Mouse (Mus musculus): Measurements from ENCODE around the gene Ercc4. TPM values are rescaled to one million over a fixed set of nuclear protein-coding genes. Genes with fewer than 3 reads are reported as not detected.
A peak's percentile ranks its signal among the peaks of the same experiment; 100 is the strongest.

Gene Ercc4
- polyA plus RNA-seq, 1 experiment from 2014 or later = 15.2 TPM

DNA sequence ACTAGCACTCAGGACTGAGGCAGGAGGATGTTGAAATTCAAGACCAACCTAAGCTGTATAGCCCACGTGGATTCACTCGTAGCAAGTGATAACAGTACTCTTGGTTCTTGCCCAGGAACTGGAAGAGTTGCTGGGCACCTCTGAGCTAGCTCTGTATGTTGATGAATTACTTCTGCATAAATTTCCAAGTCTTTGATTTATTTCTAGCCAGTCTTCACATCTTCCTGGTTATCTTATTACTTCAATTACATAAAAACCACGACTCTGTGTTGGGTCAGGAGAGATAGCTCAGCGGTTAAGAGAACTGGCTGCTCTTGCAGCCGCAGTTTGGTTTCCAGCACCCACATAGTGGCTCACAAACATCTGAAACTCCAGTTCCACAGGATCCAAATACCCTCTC, 43.0 kb downstream of the Ercc4 start:
- no peak for ATAC-seq (replicated peaks)
- H3K4me2 ChIP-seq (replicated peaks) = no peak overlapping the region
- no peaks in the 10 kb centered on the region for H3K9me3 ChIP-seq
- 92% methylated on average over 5 of the region's 5 CpGs for WGBS
- H3K27me3 ChIP-seq = no peaks in the 10 kb centered on the region
- H3K4me3 ChIP-seq = no peak overlapping the region
- H3K4me1 ChIP-seq = no peaks in the 10 kb centered on the region
- no peak overlapping the region for H3K27ac ChIP-seq (replicated peaks)
- H3K36me3 ChIP-seq = peaks cover 26% of the 10 kb centered on the region
- no peak overlapping the region for H3K9ac ChIP-seq (replicated peaks)

DNA sequence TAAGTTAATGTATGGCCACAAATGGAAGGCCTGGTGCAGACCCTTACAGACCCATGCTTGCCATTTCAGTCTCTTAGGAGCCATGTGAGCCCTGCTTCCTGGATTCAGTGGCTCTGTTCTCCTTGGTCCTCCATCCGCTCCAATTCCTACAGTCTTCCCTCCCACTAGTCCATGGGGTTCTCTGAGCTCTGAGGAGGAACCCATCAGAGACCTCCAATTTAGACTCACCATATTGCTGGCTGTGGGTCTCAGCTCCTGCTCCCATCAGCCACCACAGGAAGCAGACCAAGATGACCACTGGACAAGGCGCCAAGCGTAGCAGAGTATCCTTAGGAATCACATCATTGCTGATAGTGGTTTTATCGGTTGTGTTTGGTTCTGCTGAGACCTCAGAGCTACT, 43.7 kb downstream of the Ercc4 start:
- Histone ChIP-seq H3K36me3 (peaks cover 18% of the 10 kb centered on the region), H3K4me2 (replicated peaks) (no peak overlapping the region), H3K27me3 (no peaks in the 10 kb centered on the region), H3K4me3 (no peak overlapping the region), H3K9ac (replicated peaks) (no peak overlapping the region), H3K4me1 (no peaks in the 10 kb centered on the region), H3K9me3 (no peaks in the 10 kb centered on the region), H3K27ac (replicated peaks) (no peak overlapping the region)
- ATAC-seq (replicated peaks) = no peak
- WGBS = 97% methylated on average over 4 of the region's 4 CpGs

DNA sequence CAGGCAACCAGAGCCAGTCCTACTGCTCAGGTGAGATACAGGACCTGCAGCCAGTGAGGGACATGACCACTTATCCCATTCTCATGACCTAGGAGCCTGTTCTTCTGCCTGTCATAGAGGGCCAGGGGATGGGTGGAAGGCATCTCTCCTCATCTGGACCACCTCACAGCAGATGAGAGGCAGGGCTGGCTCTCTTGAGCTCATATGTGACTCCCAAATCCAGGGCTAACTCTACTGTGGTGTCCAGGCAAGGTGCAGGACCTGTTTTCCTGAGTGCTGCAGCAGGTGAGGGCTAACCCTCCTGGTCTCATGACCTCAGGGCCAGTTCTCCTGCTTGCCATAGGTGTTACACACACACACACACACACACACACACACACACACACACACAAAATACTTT, 44.9 kb downstream of the Ercc4 start:
- H3K27ac ChIP-seq (replicated peaks) = no peak overlapping the region
- H3K4me1 ChIP-seq = peaks cover 5% of the 10 kb centered on the region
- no peak for ATAC-seq (replicated peaks)
- no peak overlapping the region for H3K4me3 ChIP-seq
- no peak overlapping the region for H3K9ac ChIP-seq (replicated peaks)
- no peaks in the 10 kb centered on the region for H3K9me3 ChIP-seq
- peaks cover 10% of the 10 kb centered on the region for H3K36me3 ChIP-seq
- H3K4me2 ChIP-seq (replicated peaks) = no peak overlapping the region
- no peaks in the 10 kb centered on the region for H3K27me3 ChIP-seq

DNA sequence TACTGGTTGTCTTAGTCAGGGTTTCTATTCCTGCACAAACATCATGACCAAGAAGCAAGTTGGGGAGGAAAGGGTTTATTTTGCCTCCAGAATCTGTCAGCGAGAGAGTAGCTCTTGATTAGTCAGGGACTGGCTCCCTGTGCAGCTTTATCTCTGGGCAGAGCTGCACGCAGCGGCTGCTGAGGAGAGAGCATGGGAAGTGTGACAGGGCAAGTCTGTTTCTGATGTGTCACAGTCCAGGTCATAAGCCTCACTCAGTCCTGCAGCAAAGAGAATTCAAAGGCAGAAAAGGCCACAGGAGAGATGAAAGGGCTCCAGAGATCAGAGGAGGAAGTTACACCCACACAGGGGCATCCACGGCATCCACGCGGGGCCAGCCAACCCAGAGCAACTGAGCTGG, 47.8 kb downstream of the Ercc4 start:
- no peak overlapping the region for H3K27ac ChIP-seq (replicated peaks)
- no peaks in the 10 kb centered on the region for H3K36me3 ChIP-seq
- no peaks in the 10 kb centered on the region for H3K9me3 ChIP-seq
- no peak overlapping the region for H3K9ac ChIP-seq (replicated peaks)
- WGBS = 52% methylated on average over 6 of the region's 6 CpGs
- no peak overlapping the region for H3K4me3 ChIP-seq
- no peak for ATAC-seq (replicated peaks)
- H3K4me2 ChIP-seq (replicated peaks) = no peak overlapping the region
- H3K4me1 ChIP-seq = peaks cover 16% of the 10 kb centered on the region
- H3K27me3 ChIP-seq = no peaks in the 10 kb centered on the region

DNA sequence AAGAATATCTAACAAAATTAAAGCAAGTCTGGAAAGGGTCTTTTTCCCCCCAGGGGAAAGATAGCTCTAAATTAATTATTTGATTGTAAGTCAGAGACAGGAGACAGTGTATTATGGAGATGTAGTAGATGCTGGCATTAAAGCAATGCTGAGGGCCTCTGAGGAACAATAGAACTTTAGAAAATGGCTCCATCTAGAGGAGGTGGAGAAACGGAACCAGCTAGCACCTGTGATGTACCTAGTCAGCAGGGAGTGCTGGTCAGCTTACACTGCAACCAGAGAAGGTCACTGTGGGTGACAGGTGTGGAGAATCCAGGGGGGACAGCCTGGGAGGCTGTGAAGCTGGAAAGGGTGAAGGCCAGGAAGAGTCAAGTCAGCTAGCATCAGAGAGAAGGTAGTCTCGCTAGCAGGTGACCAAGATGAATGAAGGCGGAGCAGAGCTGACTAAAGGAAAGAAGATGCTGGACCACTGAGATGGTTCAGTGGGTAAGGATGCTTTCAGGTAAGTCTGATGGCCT, 48.7 kb downstream of the Ercc4 start:
- Histone ChIP-seq H3K27ac (replicated peaks) (no peak overlapping the region), H3K9ac (replicated peaks) (no peak overlapping the region), H3K4me2 (replicated peaks) (no peak overlapping the region), H3K4me1 (peaks cover 16% of the 10 kb centered on the region), H3K36me3 (no peaks in the 10 kb centered on the region), H3K4me3 (no peak overlapping the region), H3K27me3 (no peaks in the 10 kb centered on the region), H3K9me3 (no peaks in the 10 kb centered on the region)
- whole genome bisulfite sequencing = 57% methylated on average over 3 of the region's 3 CpGs
- ATAC-seq (replicated peaks) = no peak

DNA sequence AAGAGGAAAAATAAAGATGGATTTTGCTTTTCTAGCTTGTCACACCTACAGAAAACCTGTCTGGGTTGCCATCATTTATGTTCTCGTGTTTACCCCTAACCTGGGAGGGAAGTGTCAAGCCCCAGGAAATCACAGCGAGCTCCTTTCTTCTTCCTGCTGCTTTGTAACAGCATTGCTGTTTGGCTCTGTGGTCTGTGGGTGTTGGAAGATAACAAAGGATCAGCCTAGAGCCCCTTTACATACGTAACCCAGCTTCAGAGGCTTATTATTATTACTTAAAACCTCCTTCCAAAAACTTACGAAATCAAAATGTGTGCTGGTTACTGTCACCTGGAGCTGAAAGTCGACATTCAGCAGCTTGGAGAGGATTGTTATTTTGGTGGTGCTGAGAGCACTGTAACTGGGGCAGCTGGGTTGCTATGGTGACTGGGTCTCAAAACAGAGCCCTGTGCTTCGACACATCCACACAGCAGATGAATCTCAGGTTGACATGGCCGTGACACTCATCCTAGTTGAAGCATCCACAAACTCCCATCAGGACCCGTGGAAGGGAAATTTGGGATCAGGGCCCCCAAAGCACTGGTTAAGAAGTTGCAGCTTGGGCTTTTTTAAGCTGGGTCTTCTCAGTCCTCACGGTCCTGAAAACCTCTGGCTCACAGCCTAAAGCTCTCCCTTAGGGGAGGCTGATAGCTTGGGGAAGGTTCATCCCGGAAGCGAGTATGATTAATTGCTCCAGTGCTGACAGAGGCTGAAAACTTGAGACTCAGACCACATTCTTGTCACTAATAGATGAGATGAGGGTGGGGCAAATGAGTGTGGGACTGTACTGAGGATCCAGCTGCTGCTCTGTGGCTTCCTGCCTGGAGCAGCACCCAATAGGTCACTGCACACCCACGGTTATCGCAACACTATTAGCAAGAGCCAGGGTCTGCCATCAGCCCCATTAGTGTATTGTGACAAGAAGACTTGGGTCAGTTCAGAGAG, 49.7 kb downstream of the Ercc4 start:
- Histone ChIP-seq H3K36me3 (no peaks in the 10 kb centered on the region), H3K9me3 (no peaks in the 10 kb centered on the region), H3K27ac (replicated peaks) (0 out of 2 replicates have a peak overlapping the region, but pooled peaks have one; percentile 23), H3K4me1 (peaks cover 16% of the 10 kb centered on the region), H3K4me3 (no peak overlapping the region), H3K4me2 (replicated peaks) (no peak overlapping the region), H3K9ac (replicated peaks) (no peak overlapping the region), H3K27me3 (no peaks in the 10 kb centered on the region)
- 48% methylated on average over 13 of the region's 13 CpGs for WGBS
- peak; percentile 70 for ATAC-seq (replicated peaks)

DNA sequence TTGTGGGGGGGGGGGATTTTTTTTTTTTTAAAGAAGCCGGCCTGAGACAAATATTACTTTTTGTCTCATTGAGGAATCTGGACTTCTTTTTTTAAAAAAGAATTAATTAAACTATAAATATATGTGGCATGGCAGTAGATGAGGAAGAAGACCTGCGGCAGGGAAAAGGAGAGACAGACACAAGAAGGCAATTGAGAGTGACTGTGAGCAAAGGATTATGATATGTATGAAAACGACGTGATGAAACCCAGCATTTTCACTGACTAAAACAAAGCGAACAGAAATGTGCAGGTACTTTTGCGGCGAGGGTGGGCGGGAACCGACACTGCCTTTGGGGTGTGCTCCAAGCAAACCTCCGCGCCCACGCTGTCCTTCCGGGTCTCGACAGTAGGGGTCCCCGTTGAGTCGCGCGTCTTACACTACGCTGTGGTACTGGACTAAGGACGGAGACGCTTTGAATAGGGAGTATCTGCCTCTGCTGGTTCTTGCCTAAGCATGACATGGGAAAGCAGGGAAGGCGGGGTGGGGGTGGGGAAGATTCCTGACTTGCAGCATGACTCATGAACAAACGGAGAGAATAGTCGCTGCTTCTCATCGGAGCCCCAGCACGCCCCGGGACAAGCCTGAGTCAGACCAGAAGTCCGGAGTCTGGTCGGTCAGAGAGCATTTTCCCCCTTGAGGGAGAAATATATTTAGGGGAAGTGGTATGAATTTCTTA, 50.6 kb downstream of the Ercc4 start:
- Histone ChIP-seq H3K4me1 (peaks cover 16% of the 10 kb centered on the region), H3K36me3 (no peaks in the 10 kb centered on the region), H3K9ac (replicated peaks) (peak overlapping the region; percentile 46; the same call in 1 of the 2 replicates), H3K27ac (replicated peaks) (0 out of 2 replicates have a peak overlapping the region, but pooled peaks have one; percentile 23), H3K27me3 (no peaks in the 10 kb centered on the region), H3K4me2 (replicated peaks) (peak overlapping the region; percentile 58), H3K9me3 (0 out of 2 replicates have a peak, but pooled peaks cover 3% of the 10 kb centered on the region), H3K4me3 (peak overlapping the region; percentile 39)
- peak; percentile 98 for ATAC-seq (replicated peaks)
- 5% methylated on average over 29 of the region's 29 CpGs for WGBS

DNA sequence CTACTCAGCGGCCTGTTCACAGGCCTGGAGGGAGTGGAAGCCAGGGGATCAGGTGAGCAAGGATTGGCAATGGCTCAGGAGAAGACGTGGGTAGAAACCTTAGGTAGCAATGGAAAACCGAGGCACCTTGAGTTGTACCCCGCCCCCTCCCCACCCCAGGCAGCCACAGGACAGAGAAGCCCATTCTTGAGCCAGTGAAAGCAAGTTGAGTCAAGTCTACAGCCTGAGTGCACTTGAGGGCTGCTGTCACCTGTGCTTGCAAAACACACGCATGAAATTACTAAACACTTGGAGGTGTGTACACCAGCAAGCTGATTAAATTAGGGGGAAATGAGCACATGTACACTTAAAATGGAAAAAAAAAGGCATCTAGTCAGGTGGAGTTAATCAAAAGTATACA, 52.0 kb downstream of the Ercc4 start:
- no peak overlapping the region for H3K27ac ChIP-seq (replicated peaks)
- no peak overlapping the region for H3K4me3 ChIP-seq
- H3K9ac ChIP-seq (replicated peaks) = no peak overlapping the region
- no peak overlapping the region for H3K4me2 ChIP-seq (replicated peaks)
- H3K36me3 ChIP-seq = no peaks in the 10 kb centered on the region
- peaks cover 16% of the 10 kb centered on the region for H3K4me1 ChIP-seq
- no peak for ATAC-seq (replicated peaks)
- H3K27me3 ChIP-seq = no peaks in the 10 kb centered on the region
- 0 out of 2 replicates have a peak, but pooled peaks cover 3% of the 10 kb centered on the region for H3K9me3 ChIP-seq
- 76% methylated on average over 5 of the region's 5 CpGs for WGBS

DNA sequence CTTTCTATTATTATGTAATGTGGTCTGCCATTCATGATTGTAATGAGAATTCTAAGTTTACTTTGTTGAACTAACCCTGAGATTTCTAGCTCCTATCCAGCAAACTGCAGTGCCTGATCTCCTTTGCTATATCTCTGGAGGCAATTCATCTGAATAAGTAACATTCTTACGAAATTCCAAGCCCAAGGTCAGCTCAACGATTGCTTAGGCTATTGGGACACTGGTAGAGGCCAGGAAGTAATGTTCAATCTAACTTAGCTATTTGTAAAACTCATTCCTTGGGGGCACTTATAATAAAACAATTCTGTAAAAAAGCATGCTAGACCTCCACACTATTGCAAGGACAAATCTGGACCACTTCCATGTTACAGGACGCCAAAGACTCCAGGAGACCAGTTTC, 58.2 kb downstream of the Ercc4 start:
- H3K4me3 ChIP-seq = no peak overlapping the region
- no peak overlapping the region for H3K4me2 ChIP-seq (replicated peaks)
- ATAC-seq (replicated peaks) = no peak
- no peak overlapping the region for H3K9ac ChIP-seq (replicated peaks)
- H3K36me3 ChIP-seq = no peaks in the 10 kb centered on the region
- H3K4me1 ChIP-seq = no peaks in the 10 kb centered on the region
- H3K9me3 ChIP-seq = 0 out of 2 replicates have a peak, but pooled peaks cover 3% of the 10 kb centered on the region
- no peak overlapping the region for H3K27ac ChIP-seq (replicated peaks)
- 72% methylated on average over 3 of the region's 3 CpGs for WGBS
- no peaks in the 10 kb centered on the region for H3K27me3 ChIP-seq

DNA sequence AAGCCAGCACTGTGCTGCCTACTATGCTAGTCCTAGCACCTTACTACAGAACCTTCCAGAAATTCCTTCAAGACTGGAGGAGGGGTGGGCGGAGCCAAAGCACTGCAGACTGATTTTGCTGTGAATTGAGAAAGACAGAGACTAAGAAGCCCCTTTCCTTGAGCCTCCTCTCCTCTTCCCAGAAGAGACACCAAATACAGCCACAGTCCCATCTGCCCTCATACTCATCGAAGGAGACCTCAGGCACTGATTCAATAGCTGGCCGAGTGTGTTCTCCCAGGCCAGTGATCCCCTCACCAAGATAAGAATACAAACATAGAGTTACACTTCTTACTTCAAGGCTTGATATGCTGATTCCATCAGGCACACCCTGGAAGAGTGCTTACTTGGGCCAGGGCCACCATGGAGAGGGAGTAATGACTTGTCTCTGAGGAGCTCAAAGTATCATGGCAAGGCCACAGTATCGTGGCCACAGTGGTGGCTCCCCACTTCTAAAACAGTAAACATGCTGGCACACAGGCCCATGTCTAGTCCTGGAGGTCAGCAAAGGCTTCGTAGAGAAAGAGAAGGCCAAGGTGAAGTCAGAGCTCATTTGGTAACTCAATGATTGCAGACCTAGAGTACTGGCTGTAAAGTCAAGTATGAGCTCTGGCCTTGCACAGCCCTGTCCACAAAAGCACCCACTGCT, 63.7 kb downstream of the Ercc4 start:
- 91% methylated on average over 5 of the region's 5 CpGs for WGBS
- Histone ChIP-seq H3K4me1 (no peaks in the 10 kb centered on the region), H3K4me2 (replicated peaks) (no peak overlapping the region), H3K4me3 (no peak overlapping the region), H3K27ac (replicated peaks) (no peak overlapping the region), H3K36me3 (no peaks in the 10 kb centered on the region), H3K9me3 (no peaks in the 10 kb centered on the region), H3K9ac (replicated peaks) (no peak overlapping the region), H3K27me3 (no peaks in the 10 kb centered on the region)
- ATAC-seq (replicated peaks) = no peak

DNA sequence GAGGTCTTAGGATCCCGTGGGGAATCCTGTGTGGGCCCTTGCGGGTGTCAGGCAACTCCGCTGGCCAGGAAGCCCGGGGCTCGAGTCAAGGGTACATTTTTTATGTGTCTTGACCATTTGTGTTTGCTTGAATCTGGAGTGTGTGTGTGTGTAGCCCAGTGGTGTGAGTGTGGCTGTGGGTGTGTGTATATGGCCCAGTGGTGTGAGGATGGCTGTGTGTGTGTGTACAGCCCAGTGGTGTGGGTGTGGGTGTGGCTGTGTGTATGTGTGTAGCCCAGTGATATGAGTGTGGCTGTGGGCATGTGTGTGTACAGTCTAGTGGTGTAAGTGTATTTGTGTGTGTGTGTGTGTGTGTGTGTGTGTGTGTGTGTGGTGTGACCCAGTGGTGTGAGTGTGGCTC, 73.0 kb downstream of the Ercc4 start:
- Histone ChIP-seq H3K27me3 (no peaks in the 10 kb centered on the region), H3K4me3 (no peak overlapping the region), H3K4me1 (no peaks in the 10 kb centered on the region), H3K36me3 (no peaks in the 10 kb centered on the region), H3K4me2 (replicated peaks) (no peak overlapping the region), H3K27ac (replicated peaks) (no peak overlapping the region), H3K9me3 (no peaks in the 10 kb centered on the region), H3K9ac (replicated peaks) (no peak overlapping the region)
- no peak for ATAC-seq (replicated peaks)
- 94% methylated on average over 5 of the region's 5 CpGs for WGBS

Measured in forebrain, embryonic 15.5 days (tissue).